Mouse (Mus musculus) CD4-positive, CD25-positive, alpha-beta regulatory T cell, adult 4 months (primary cell): Measurements from ENCODE around the gene Celsr2. TPM values are rescaled to one million over a fixed set of nuclear protein-coding genes. Genes with fewer than 3 reads are reported as not detected.

Experiments
- ATAC-seq: one replicate; pipeline ENCODE4 v1.8.0; 2017
- polyA plus RNA-seq, 2 experiments: library from polyadenylated mRNA; unstranded; fragments of 100-300 nt; shearing (Covaris generic); gene quantifications; one replicate each; pipeline ENCODE4 v1.2.1; 2017

Celsr2 gene
- polyA plus RNA-seq, 2 experiments from 2014 or later: 0.61 to 2.1 TPM

- ATAC-seq: no peak
Observed at GRCm38 (mm10) chr3:108378875-108379663, 36.3 kb downstream of the Celsr2 start.

GRCm38 (mm10) chr3:108372691-108373090, 42.7 kb downstream of the Celsr2 start:
- no peak for ATAC-seq

- ATAC-seq: no peak
Observed at GRCm38 (mm10) chr3:108372274-108372673, 43.1 kb downstream of the Celsr2 start.

DNA sequence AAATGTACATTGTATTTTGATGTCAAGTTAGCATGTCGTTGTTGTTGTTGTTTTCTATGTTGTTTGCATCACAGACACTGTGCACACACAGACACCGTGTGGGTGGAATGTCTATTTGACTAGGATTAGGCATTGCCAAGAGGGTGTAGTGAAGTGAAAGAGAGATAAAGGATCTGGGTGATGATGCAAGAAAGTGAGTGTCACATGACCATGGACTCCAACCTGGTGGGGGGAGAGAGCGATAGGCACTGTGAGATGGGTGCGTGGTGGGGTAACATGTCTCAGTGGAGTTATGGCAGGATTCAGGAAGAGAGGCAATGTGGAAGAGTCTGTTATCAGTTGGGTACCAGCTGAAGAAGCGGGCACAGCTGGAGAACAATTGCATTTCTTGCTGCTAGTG, 46.6 kb downstream of the Celsr2 start:
- no peak for ATAC-seq

DNA sequence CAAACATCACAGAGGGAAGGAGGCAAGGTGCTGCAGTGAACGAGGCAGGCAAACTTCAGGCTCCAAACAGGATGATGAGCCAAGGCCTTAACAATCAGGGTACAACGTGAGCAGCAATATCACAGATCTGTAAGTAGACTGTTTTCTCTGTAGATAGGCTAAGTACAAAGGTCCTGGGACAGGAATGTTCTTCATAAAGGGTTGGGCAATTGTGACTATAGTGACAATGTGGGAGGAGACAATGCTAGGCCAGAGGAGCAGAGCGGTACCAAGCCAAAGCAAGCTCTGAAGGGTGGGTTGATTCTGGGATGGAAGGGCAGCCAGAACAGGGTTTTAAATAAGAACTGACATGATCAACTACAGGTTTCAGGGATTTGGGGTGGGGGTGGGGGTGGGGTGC, 47.5 kb downstream of the Celsr2 start:
- ATAC-seq: no peak

DNA sequence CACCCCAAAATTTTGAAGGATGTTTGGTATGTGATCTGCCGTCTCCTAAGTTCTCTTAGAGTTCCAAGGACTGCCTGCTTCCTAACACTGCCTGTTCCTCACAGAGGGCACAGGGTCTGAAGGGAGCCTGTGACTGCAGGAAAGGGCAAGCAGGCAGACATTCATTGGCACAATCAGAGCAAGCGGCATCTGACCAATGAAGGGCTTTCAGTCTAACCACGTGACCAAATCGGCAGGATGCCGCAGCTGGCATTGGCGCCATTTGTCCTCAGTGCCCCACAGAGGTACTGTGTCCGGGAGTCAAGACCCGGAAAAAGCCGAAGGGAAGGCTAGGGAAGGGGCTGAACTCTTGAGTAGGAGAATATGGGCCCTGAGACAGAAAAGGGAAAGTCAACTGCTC, 48.2 kb downstream of the Celsr2 start:
- ATAC-seq: no peak

- no peak for ATAC-seq
Observed at GRCm38 (mm10) chr3:108364270-108364995, 50.9 kb downstream of the Celsr2 start, which contains the start of gene Mybphl. Mybphl (plus strand) TSS chr3:108364911.

- no peak for ATAC-seq
Observed at GRCm38 (mm10) chr3:108363626-108364025, 51.7 kb downstream of the Celsr2 start.

GRCm38 (mm10) chr3:108360894-108361293, 54.5 kb downstream of the Celsr2 start:
- ATAC-seq: no peak

GRCm38 (mm10) chr3:108358445-108358844, 56.9 kb downstream of the Celsr2 start:
- ATAC-seq: no peak

GRCm38 (mm10) chr3:108357051-108357450, 58.3 kb downstream of the Celsr2 start:
- no peak for ATAC-seq

DNA sequence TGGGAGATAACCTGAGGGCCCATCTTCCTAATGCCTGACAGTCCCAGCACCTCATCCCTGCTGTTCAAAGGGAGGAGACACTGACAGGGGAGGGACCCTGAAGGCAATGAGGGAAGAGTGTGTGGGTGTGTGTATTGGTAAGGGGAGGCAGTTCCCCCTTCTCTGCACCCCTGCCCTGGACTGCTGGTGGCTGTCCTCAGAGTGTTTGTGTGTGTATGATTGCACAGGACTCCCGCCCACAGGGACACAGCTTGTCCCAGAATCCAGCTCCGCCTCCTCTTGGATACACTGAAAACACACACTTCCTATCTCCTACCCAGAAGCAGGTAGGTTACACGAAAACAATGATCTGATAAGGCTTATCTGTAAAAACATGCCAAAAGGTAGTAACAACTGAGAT, 60.1 kb downstream of the Celsr2 start:
- ATAC-seq: no peak

GRCm38 (mm10) chr3:108348376-108348775, 67.0 kb downstream of the Celsr2 start:
- no peak for ATAC-seq

- no peak for ATAC-seq
Observed at GRCm38 (mm10) chr3:108345855-108346254, 69.5 kb downstream of the Celsr2 start.

DNA sequence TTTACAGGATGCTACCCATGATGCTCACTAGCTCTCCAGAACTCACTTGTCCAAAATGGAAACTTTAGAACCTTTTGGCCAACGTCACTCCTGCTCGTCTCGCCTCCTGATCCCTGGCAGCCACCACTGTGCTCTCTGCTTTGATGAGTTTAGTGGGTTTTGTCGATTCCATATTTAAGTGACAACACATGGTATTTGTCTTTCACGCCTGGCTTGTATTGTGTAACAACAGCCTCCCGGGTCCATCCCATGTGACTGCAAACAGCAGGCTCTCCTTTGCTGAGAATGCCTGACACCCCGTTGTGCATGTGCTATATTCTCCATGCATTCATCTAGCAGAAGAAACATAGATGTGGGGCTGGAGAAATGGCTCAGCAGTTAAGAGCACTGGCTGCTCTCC, 73.2 kb downstream of the Celsr2 start:
- ATAC-seq: no peak

DNA sequence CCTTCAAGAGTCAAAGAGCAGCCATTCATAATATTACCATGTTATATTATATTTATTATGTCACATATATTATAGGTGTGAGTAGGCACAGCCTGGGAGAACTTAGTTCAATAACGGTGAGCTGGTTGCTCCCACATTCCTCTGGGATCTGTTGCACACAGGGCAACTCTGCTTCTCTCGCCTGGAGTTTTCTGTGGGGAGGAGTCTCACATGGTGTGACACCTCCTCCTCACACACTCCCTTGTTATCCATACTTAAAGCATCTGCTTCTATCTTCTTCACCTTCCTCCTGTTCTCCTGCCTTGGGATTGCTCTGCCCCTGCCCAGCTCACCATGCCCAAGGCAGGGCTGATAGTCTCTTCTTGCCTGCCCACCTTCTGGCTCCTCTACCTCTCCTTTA, 74.3 kb downstream of the Celsr2 start:
- ATAC-seq: no peak

Other genes starting within 250 kb of the Celsr2 start
- gene Amigo1, start 229.2 kb downstream of the Celsr2 start, polyA plus RNA-seq: under 1 TPM; 0.32 to 0.54 TPM
- 1 to 10 TPM; 7.7 to 8.8 TPM for gene Cyb561d1, start 214.3 kb downstream of the Celsr2 start, polyA plus RNA-seq
- gene Atxn7l2, start 204.6 kb downstream of the Celsr2 start, polyA plus RNA-seq: 1 to 10 TPM; 4.9 to 8.5 TPM
- gene Sypl2, start 188.9 kb downstream of the Celsr2 start, polyA plus RNA-seq: under 1 TPM in 1 of 2 experiments, not detected in 1; 0.08 TPM
- gene Psma5, start 158.6 kb downstream of the Celsr2 start, polyA plus RNA-seq: 100 to 1,000 TPM; 180 to 185 TPM
- gene Sort1, start 131.5 kb downstream of the Celsr2 start, polyA plus RNA-seq: under 1 TPM in 1 of 2 experiments, not detected in 1; 0.09 TPM
- gene Mybphl, start 50.6 kb downstream of the Celsr2 start, polyA plus RNA-seq: not detected
- 1 to 10 TPM; 1.7 to 3.4 TPM for gene Psrc1, start 31.7 kb downstream of the Celsr2 start, polyA plus RNA-seq
- 100 to 1,000 TPM; 164 to 188 TPM for gene Sars, start 29.7 kb upstream of the Celsr2 start, polyA plus RNA-seq
- gene 1700013F07Rik, start 118.6 kb upstream of the Celsr2 start, polyA plus RNA-seq: under 1 TPM in 1 of 2 experiments, not detected in 1; 0.43 TPM
- gene 5330417C22Rik, start 121.0 kb upstream of the Celsr2 start, polyA plus RNA-seq: 1 to 10 TPM in 1 of 2 experiments, under 1 TPM in 1; 0.66 to 1.1 TPM
- gene Tmem167b, start 146.9 kb upstream of the Celsr2 start, polyA plus RNA-seq: 10 to 100 TPM; 29.0 to 38.9 TPM
- 10 to 100 TPM; 20.4 to 21.2 TPM for gene Taf13, start 156.1 kb upstream of the Celsr2 start, polyA plus RNA-seq
- gene Wdr47, start 175.7 kb upstream of the Celsr2 start, polyA plus RNA-seq: 1 to 10 TPM; 5.3 to 6.8 TPM
- 10 to 100 TPM; 69.6 to 75.5 TPM for gene Clcc1, start 238.4 kb upstream of the Celsr2 start, polyA plus RNA-seq